Mouse (Mus musculus) MEL (cell line): ENCODE measurements around the gene Ltv1. TPM values are rescaled to one million over a fixed set of nuclear protein-coding genes. Genes with fewer than 3 reads are reported as not detected.
A peak's percentile ranks its signal among the peaks of the same experiment; 100 is the strongest.

Source experiments
- DNase-seq: peaks from one replicate; pipeline ENCODE4 v3.0.0; 2011; ENCODE audit warnings: low read depth, low spot score
- H3K27ac ChIP-seq: 2 replicates; pipeline ENCODE4 v1.5.1; 2012; ENCODE audit warnings: low read depth, mild to moderate bottlenecking, control low read depth, low read length, moderate library complexity; ENCODE audit not compliant: control insufficient read depth
- H3K27me3 ChIP-seq, 2 experiments: fragments of 150-350 bp in 1 of 2; sonication (generic) in 1 of 2; 2 replicates each; pipeline ENCODE4 v1.6.1; 2012; ENCODE audit warnings: low read length in 2 of 2, mild to moderate bottlenecking in 2 of 2, improper control_type of control experiment in 1 of 2, moderate library complexity in 1 of 2; ENCODE audit not compliant: insufficient read depth in 2 of 2, control insufficient read depth in 1 of 2
- H3K36me3 ChIP-seq, 2 experiments: 2 replicates each; pipeline ENCODE4 v1.6.1; 2012 to 2014; ENCODE audit warnings: low read length in 2 of 2, improper control_type of control experiment in 1 of 2, inconsistent platforms in 1 of 2, mild to moderate bottlenecking in 1 of 2; ENCODE audit not compliant: insufficient read depth in 2 of 2, control insufficient read depth in 1 of 2
- H3K4me1 ChIP-seq, 2 experiments: fragments of 150-350 bp in 1 of 2; sonication (generic) in 1 of 2; 2 replicates each; pipeline ENCODE4 v1.6.1; 2012; ENCODE audit warnings: low read length in 2 of 2, improper control_type of control experiment in 1 of 2, mild to moderate bottlenecking in 1 of 2; ENCODE audit not compliant: insufficient read depth in 2 of 2, control insufficient read depth in 1 of 2
- H3K4me3 ChIP-seq, 2 experiments: fragments of 150-350 bp in 1 of 2; sonication (generic) in 1 of 2; 2 replicates each; pipeline ENCODE4 v1.5.1; 2012; ENCODE audit warnings: low read depth in 2 of 2, low read length in 2 of 2, mild to moderate bottlenecking in 2 of 2, moderate library complexity in 2 of 2, control low read depth in 1 of 2, improper control_type of control experiment in 1 of 2; ENCODE audit not compliant: control insufficient read depth in 1 of 2, insufficient read depth in 1 of 2
- H3K79me2 ChIP-seq: 2 replicates; pipeline ENCODE4 v1.6.1; 2012; ENCODE audit warnings: mild to moderate bottlenecking, low read length, moderate library complexity; ENCODE audit not compliant: control insufficient read depth, poor library complexity, insufficient read depth
- H3K9ac ChIP-seq: 2 replicates; pipeline ENCODE4 v1.6.1; 2012; ENCODE audit warnings: low read depth, mild to moderate bottlenecking, control low read depth, low read length, moderate library complexity; ENCODE audit not compliant: control insufficient read depth, poor library complexity, severe bottlenecking
- H3K9me3 ChIP-seq: fragments of 150-350 bp; sonication (generic); replicated peaks from 2 replicates; pipeline ENCODE4 v1.6.1; 2012; ENCODE audit warnings: mild to moderate bottlenecking, low read length, improper control_type of control experiment, moderate library complexity; ENCODE audit not compliant: insufficient read depth
- BHLHE40 ChIP-seq: IDR thresholded peaks from 2 replicates; pipeline ENCODE4 v1.6.1; 2012; ENCODE audit warnings: low read depth, mild to moderate bottlenecking, inconsistent platforms, low read length, improper control_type of control experiment, borderline replicate concordance
- CTCF ChIP-seq, 3 experiments: IDR thresholded peaks in 2 of 3; conservative IDR thresholded peaks in 1 of 3; 2 replicates each; pipeline ENCODE4 v1.5.1; 2011 to 2012; ENCODE audit warnings: low read length in 3 of 3, low read depth in 2 of 3, mild to moderate bottlenecking in 2 of 3, improper control_type of control experiment in 1 of 3, inconsistent platforms in 1 of 3, mixed read lengths in 1 of 3, moderate library complexity in 1 of 3; ENCODE audit not compliant: control insufficient read depth in 1 of 3, insufficient read depth in 1 of 3, poor library complexity in 1 of 3, severe bottlenecking in 1 of 3
- EP300 ChIP-seq, 2 experiments: IDR thresholded peaks; 2 replicates each; pipeline ENCODE4 v1.6.1; 2011; ENCODE audit warnings: improper control_type of control experiment in 2 of 2, low read length in 2 of 2, low read depth in 1 of 2, mild to moderate bottlenecking in 1 of 2
- ETS1 ChIP-seq: IDR thresholded peaks from 2 replicates; pipeline ENCODE4 v1.6.1; 2012; ENCODE audit warnings: low read depth, mild to moderate bottlenecking, inconsistent platforms, low read length, improper control_type of control experiment, moderate library complexity
- GATA1 ChIP-seq: IDR thresholded peaks from 2 replicates; pipeline ENCODE4 v1.6.1; 2011; ENCODE audit warnings: low read depth, low read length, improper control_type of control experiment
- HCFC1 ChIP-seq: IDR thresholded peaks from 2 replicates; pipeline ENCODE4 v1.6.1; 2012; ENCODE audit warnings: low read depth, mild to moderate bottlenecking, inconsistent platforms, low read length, improper control_type of control experiment, moderate library complexity
- JUND ChIP-seq: IDR thresholded peaks from 2 replicates; pipeline ENCODE4 v1.6.1; 2011; ENCODE audit warnings: low read depth, mild to moderate bottlenecking, improper control_type of control experiment, low read length
- MAFK ChIP-seq: IDR thresholded peaks from 2 replicates; pipeline ENCODE4 v1.6.1; 2011; ENCODE audit warnings: low read depth, mild to moderate bottlenecking, low read length, improper control_type of control experiment, borderline replicate concordance
- MAX ChIP-seq: IDR thresholded peaks from 2 replicates; pipeline ENCODE4 v1.6.1; 2011; ENCODE audit warnings: low read length, improper control_type of control experiment
- MEF2A ChIP-seq: IDR thresholded peaks from 2 replicates; pipeline ENCODE4 v1.6.1; 2014; ENCODE audit warnings: low read depth, mild to moderate bottlenecking, inconsistent platforms, low read length, improper control_type of control experiment; ENCODE audit not compliant: poor library complexity, insufficient replicate concordance, severe bottlenecking; ENCODE audit errors: extremely low read depth
- MXI1 ChIP-seq: IDR thresholded peaks from 2 replicates; pipeline ENCODE4 v1.6.1; 2011; ENCODE audit warnings: mild to moderate bottlenecking, low read depth, low read length, improper control_type of control experiment
- MYB ChIP-seq: IDR thresholded peaks from 2 replicates; pipeline ENCODE4 v1.6.1; 2011; ENCODE audit warnings: mild to moderate bottlenecking, low read depth, low read length, improper control_type of control experiment
- NRF1 ChIP-seq: IDR thresholded peaks from 2 replicates; pipeline ENCODE4 v1.6.1; 2014; ENCODE audit warnings: low read depth, mild to moderate bottlenecking, inconsistent platforms, low read length, improper control_type of control experiment, moderate library complexity; ENCODE audit not compliant: poor library complexity, insufficient read depth, severe bottlenecking
- POLR2A ChIP-seq, 2 experiments: IDR thresholded peaks; 2 replicates each; pipeline ENCODE4 v1.6.1; 2011 to 2012; ENCODE audit warnings: low read length in 2 of 2, mild to moderate bottlenecking in 2 of 2, control low read depth in 1 of 2, improper control_type of control experiment in 1 of 2, low read depth in 1 of 2, moderate library complexity in 1 of 2; ENCODE audit not compliant: control insufficient read depth in 1 of 2, insufficient read depth in 1 of 2, poor library complexity in 1 of 2
- POLR2AphosphoS2 ChIP-seq: IDR thresholded peaks from 2 replicates; pipeline ENCODE4 v1.6.1; 2011; ENCODE audit warnings: low read length, improper control_type of control experiment
- POLR2AphosphoS5 ChIP-seq: IDR thresholded peaks from 2 replicates; pipeline ENCODE4 v1.6.1; 2012; ENCODE audit warnings: low read depth, borderline replicate concordance, mild to moderate bottlenecking, inconsistent platforms, low read length, moderate library complexity, mixed read lengths
- RAD21 ChIP-seq: IDR thresholded peaks from 2 replicates; pipeline ENCODE4 v1.6.1; 2011; ENCODE audit warnings: mild to moderate bottlenecking, low read depth, low read length, improper control_type of control experiment
- RCOR1 ChIP-seq: IDR thresholded peaks from 2 replicates; pipeline ENCODE4 v1.6.1; 2012; ENCODE audit warnings: low read depth, mild to moderate bottlenecking, inconsistent platforms, low read length, improper control_type of control experiment
- SIN3A ChIP-seq: IDR thresholded peaks from 2 replicates; pipeline ENCODE4 v1.6.1; 2012; ENCODE audit warnings: low read length, improper control_type of control experiment, inconsistent platforms
- TAL1 ChIP-seq: IDR thresholded peaks from 2 replicates; pipeline ENCODE4 v1.6.1; 2012; ENCODE audit warnings: mild to moderate bottlenecking, inconsistent platforms, low read length, moderate library complexity, mixed read lengths
- TCF12 ChIP-seq: IDR thresholded peaks from 2 replicates; pipeline ENCODE4 v1.6.1; 2014; ENCODE audit warnings: low read depth, mild to moderate bottlenecking, inconsistent platforms, low read length, improper control_type of control experiment, moderate library complexity
- UBTF ChIP-seq: IDR thresholded peaks from 2 replicates; pipeline ENCODE4 v1.6.1; 2012; ENCODE audit warnings: low read depth, mild to moderate bottlenecking, inconsistent platforms, low read length, improper control_type of control experiment, moderate library complexity, borderline replicate concordance; ENCODE audit not compliant: insufficient read depth
- USF1 ChIP-seq: IDR thresholded peaks from 2 replicates; pipeline ENCODE4 v1.6.1; 2014; ENCODE audit warnings: low read depth, mild to moderate bottlenecking, inconsistent platforms, low read length, improper control_type of control experiment, moderate library complexity
- USF2 ChIP-seq, 2 experiments: IDR thresholded peaks; 2 replicates each; pipeline ENCODE4 v1.6.1; 2011 to 2012; ENCODE audit warnings: improper control_type of control experiment in 2 of 2, low read length in 2 of 2, borderline replicate concordance in 1 of 2, inconsistent platforms in 1 of 2, low read depth in 1 of 2, mild to moderate bottlenecking in 1 of 2; ENCODE audit not compliant: insufficient read depth in 1 of 2
- ZMIZ1 ChIP-seq: IDR thresholded peaks from 2 replicates; pipeline ENCODE4 v1.6.1; 2012; ENCODE audit warnings: low read depth, mild to moderate bottlenecking, inconsistent platforms, low read length, improper control_type of control experiment, moderate library complexity
- ZNF384 ChIP-seq: IDR thresholded peaks from 2 replicates; pipeline ENCODE4 v1.6.1; 2012; ENCODE audit warnings: low read depth, mild to moderate bottlenecking, inconsistent platforms, low read length, improper control_type of control experiment
- polyA plus RNA-seq, 2 experiments: library from polyadenylated mRNA; stranded (reverse) in 1 of 2; unstranded in 1 of 2; fragments of >175 nt in 1 of 2; fragments of >200 nt in 1 of 2; gene quantifications; 2 replicates each; pipeline versions ENCODE4 v1.2.1 to v1.2.4; 2012; ENCODE audit warnings: low replicate concordance in 2 of 2, low read depth in 1 of 2; ENCODE audit not compliant: insufficient read length in 2 of 2, insufficient read depth in 1 of 2, missing spikeins in 1 of 2
- total RNA-seq: library from RNA; depleted of rRNA; stranded (reverse); fragments of 300-350 nt; gene quantifications from 2 replicates; pipeline ENCODE4 v1.2.3, GENCODE M21; 2012

Gene Ltv1
- total and polyA plus RNA-seq, 3 experiments: 29.4 to 58.1 TPM; not detected in 1

GRCm38 (mm10) chr10:13170739-13171448 is 22.1 kb downstream of the Ltv1 start:
- TF ChIP-seq MAX (no peak), HCFC1 (no peak), EP300 (IDR thresholded peaks at IDR 0.05; ENCODE audit: low read depth in 1 of 2, low read length in 2 of 2) (no peak), RCOR1 (no peak), POLR2A (IDR thresholded peaks at IDR 0.05; ENCODE audit: control insufficient read depth in 1 of 2, insufficient read depth in 1 of 2, low read depth in 1 of 2, low read length in 2 of 2, poor library complexity in 1 of 2) (no peak), TAL1 (no peak), RAD21 (no peak), TCF12 (no peak), ETS1 (no peak), POLR2AphosphoS5 (no peak), MEF2A (no peak), USF2 (IDR thresholded peaks at IDR 0.05; ENCODE audit: borderline replicate concordance in 1 of 2, insufficient read depth in 1 of 2, low read depth in 1 of 2, low read length in 2 of 2) (no peak), ZNF384 (no peak), MXI1 (no peak), CTCF (IDR thresholded peaks at IDR 0.05 in 2 of 3, conservative IDR thresholded peaks at IDR 0.05 in 1 of 3; ENCODE audit: control insufficient read depth in 1 of 3, insufficient read depth in 1 of 3, low read depth in 2 of 3, low read length in 3 of 3, poor library complexity in 1 of 3, severe bottlenecking in 1 of 3) (no peak), POLR2AphosphoS2 (no peak), UBTF (no peak), MAFK (no peak), GATA1 (no peak)
- H3K4me1 ChIP-seq: peaks cover 2 to 3% of the 10 kb centered on the region in 2 experiments; a peak in 3 of 4 replicates
- no peak overlapping the region for H3K27ac ChIP-seq
- DNase-seq: no peak
- H3K9me3 ChIP-seq: no peaks in the 10 kb centered on the region
- H3K27me3 ChIP-seq: no peaks in the 10 kb centered on the region
- H3K36me3 ChIP-seq: peaks cover 0 to 3% of the 10 kb centered on the region in 2 experiments; a peak in 1 of 4 replicates
- no peak overlapping the region for H3K9ac ChIP-seq
- H3K79me2 ChIP-seq: no peaks in the 10 kb centered on the region
- H3K4me3 ChIP-seq: no peak overlapping the region

DNA sequence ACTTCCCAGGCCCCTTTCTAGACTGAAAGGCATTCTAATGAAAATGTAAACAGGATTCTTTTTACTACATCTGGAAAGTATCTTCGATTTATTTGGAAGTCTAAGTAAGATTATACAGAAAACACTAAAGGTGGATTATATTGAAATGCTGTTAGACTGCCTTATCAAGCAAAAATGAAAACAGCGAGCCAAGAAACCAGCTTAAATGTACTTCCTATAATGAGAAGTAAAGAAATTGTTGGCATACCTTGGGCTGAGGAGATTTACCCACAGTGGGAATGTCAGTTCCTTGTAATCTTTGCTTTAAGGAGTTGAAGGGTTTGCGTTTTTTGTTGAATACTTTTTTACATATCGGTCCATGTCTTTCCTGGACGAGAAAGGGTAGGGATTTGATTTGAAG is 24.5 kb downstream of the Ltv1 start:
- TF ChIP-seq MYB: no peak
- no peak for TF ChIP-seq USF2 (IDR thresholded peaks at IDR 0.05; ENCODE audit: borderline replicate concordance in 1 of 2, insufficient read depth in 1 of 2, low read depth in 1 of 2, low read length in 2 of 2)
- no peak for TF ChIP-seq NRF1
- peak; percentile 55 for TF ChIP-seq GATA1
- TF ChIP-seq POLR2A (IDR thresholded peaks at IDR 0.05; ENCODE audit: control insufficient read depth in 1 of 2, insufficient read depth in 1 of 2, low read depth in 1 of 2, low read length in 2 of 2, poor library complexity in 1 of 2): no peak
- no peak for TF ChIP-seq MAFK
- TF ChIP-seq ETS1: no peak
- no peak for TF ChIP-seq SIN3A
- no peak for TF ChIP-seq JUND
- no peak for TF ChIP-seq BHLHE40
- 0 out of 4 replicates have a peak, but pooled peaks of 1 of the 2 experiments have one; percentile 29 for TF ChIP-seq EP300 (IDR thresholded peaks at IDR 0.05; ENCODE audit: low read depth in 1 of 2, low read length in 2 of 2)
- no peak for TF ChIP-seq USF1
- no peak for TF ChIP-seq TAL1
- TF ChIP-seq ZMIZ1: no peak
- no peak for TF ChIP-seq TCF12
- Histone ChIP-seq H3K27ac (no peak overlapping the region), H3K4me3 (peak overlapping the region in 1 of 2 experiments; percentile 62; a peak in 2 of 4 replicates), H3K79me2 (no peaks in the 10 kb centered on the region), H3K27me3 (no peaks in the 10 kb centered on the region), H3K9me3 (no peaks in the 10 kb centered on the region), H3K36me3 (peaks cover 0 to 3% of the 10 kb centered on the region in 2 experiments; a peak in 1 of 4 replicates), H3K9ac (no peak overlapping the region; the same call in 1 of the 2 replicates), H3K4me1 (peaks cover 2 to 3% of the 10 kb centered on the region in 2 experiments; a peak in 3 of 4 replicates)
- DNase-seq: no peak
